Mouse (Mus musculus) thymus, adult 2 months (tissue): ENCODE results near the gene Pigv.

Experiments used
- CTCF ChIP-seq: fragments of 200-500 bp; IDR thresholded peaks from 2 replicates; pipeline ENCODE4 v1.5.1; 2012; ENCODE audit warnings: mild to moderate bottlenecking, control low read depth, low read length, moderate library complexity, borderline replicate concordance; ENCODE audit not compliant: control insufficient read depth, poor library complexity, insufficient read depth; ENCODE audit errors: extremely low read depth
- POLR2A ChIP-seq: fragments of 200-500 bp; IDR thresholded peaks from 2 replicates; pipeline ENCODE4 v1.6.1; 2012; ENCODE audit warnings: mild to moderate bottlenecking, low read length, control low read depth, moderate library complexity; ENCODE audit not compliant: control insufficient read depth, poor library complexity, insufficient read depth; ENCODE audit errors: extremely low read depth

- TF ChIP-seq POLR2A, result no peak
- TF ChIP-seq CTCF, result no peak
These were observed 4.8 kb upstream of the Pigv start for GRCm38 (mm10) chr4:133677266-133677665.
